Mouse (Mus musculus) thymus, adult 2 months (tissue): Measurements from ENCODE around the gene Kazald1.

Experiments used
- CTCF ChIP-seq: fragments of 200-500 bp; IDR thresholded peaks from 2 replicates; pipeline ENCODE4 v1.5.1; 2012; ENCODE audit warnings: mild to moderate bottlenecking, control low read depth, low read length, moderate library complexity, borderline replicate concordance; ENCODE audit not compliant: control insufficient read depth, poor library complexity, insufficient read depth; ENCODE audit errors: extremely low read depth
- POLR2A ChIP-seq: fragments of 200-500 bp; IDR thresholded peaks from 2 replicates; pipeline ENCODE4 v1.6.1; 2012; ENCODE audit warnings: mild to moderate bottlenecking, low read length, control low read depth, moderate library complexity; ENCODE audit not compliant: control insufficient read depth, poor library complexity, insufficient read depth; ENCODE audit errors: extremely low read depth

DNA sequence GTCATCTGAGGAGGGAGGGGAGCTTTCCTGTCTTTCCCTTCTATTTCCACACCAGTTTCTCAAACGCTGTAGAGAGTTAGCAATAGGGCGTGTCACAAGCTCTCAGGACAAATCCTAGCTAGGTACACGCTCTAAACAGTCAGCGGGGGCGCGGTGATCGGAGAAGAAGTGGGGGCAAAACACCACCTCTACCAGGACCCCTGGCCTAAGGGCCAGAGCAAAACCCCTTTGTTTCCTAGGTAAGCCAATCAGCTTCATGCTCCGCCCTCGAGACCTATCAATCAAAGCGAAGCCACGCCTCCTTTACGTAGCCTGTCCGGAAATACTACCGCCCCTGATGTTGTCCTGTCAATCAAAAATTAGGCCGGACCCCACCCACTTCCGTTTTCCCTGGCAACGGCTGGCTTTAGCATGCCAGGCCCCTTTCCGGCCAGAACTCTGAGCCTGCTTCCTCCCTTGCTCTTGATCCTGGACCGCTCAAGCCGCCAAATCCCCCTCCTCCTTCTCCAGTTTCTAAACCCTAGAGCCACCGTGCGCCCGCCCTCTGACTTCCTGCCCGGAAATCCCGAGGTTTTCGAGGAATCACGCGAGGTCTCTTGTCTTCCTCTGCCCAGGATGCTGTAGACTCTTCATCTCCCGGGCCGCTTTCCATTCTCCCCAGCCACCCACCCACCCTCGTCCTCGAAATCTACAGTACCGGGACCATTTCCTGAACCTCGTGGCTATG lies 16.8 kb upstream of the Kazald1 start:
- TF ChIP-seq CTCF = no peak
- TF ChIP-seq POLR2A = peak; percentile 91
